Mouse (Mus musculus) hindbrain, embryonic 14.5 days (tissue): Measurements from ENCODE around the gene Gm20696. TPM values are rescaled to one million over a fixed set of nuclear protein-coding genes. Genes with fewer than 3 reads are reported as not detected.

ENCODE experiments used
- ATAC-seq: fragments of 200-750 bp; cut with Nextera tagmentation; 2 replicates; pipeline ENCODE4 v1.8.0; 2017; ENCODE audit warnings: moderate number of reproducible peaks, mild to moderate bottlenecking, moderate TSS enrichment, moderate library complexity; ENCODE audit not compliant: low FRiP score
- DNase-seq: peaks from one replicate; pipeline ENCODE4 v3.0.0-alpha.2; 2015; ENCODE audit warnings: low spot score
- H3K27ac ChIP-seq: fragments of 300-500 bp; sonication (generic); 2 replicates; pipeline ENCODE4 v1.5.1; 2014; ENCODE audit warnings: mild to moderate bottlenecking, moderate library complexity
- H3K27me3 ChIP-seq: fragments of 300-500 bp; sonication (generic); 2 replicates; pipeline ENCODE4 v1.6.1; 2014; ENCODE audit warnings: mild to moderate bottlenecking, low read length, mixed read lengths; ENCODE audit not compliant: control insufficient read depth, insufficient read depth
- H3K36me3 ChIP-seq: fragments of 300-500 bp; sonication (generic); replicated peaks from 2 replicates; pipeline ENCODE4 v1.6.1; 2014; ENCODE audit not compliant: control insufficient read depth, insufficient read depth
- H3K4me1 ChIP-seq: fragments of 300-500 bp; sonication (generic); replicated peaks from 2 replicates; pipeline ENCODE4 v1.6.1; 2014; ENCODE audit warnings: antibody characterized with exemption, low read length, mixed read lengths; ENCODE audit not compliant: control insufficient read depth, insufficient read depth
- H3K4me2 ChIP-seq: fragments of 300-500 bp; sonication (generic); replicated peaks from 2 replicates; pipeline ENCODE4 v1.6.1; 2014; ENCODE audit warnings: mild to moderate bottlenecking, moderate library complexity
- H3K4me3 ChIP-seq: fragments of 300-500 bp; sonication (generic); replicated peaks from 2 replicates; pipeline ENCODE4 v1.5.1; 2014; ENCODE audit warnings: mild to moderate bottlenecking, low read length
- H3K9ac ChIP-seq: fragments of 300-500 bp; sonication (generic); 2 replicates; pipeline ENCODE4 v1.6.1; 2014
- H3K9me3 ChIP-seq: fragments of 300-500 bp; sonication (generic); 2 replicates; pipeline ENCODE4 v1.6.1; 2016; ENCODE audit warnings: low read length; ENCODE audit not compliant: control insufficient read depth
- WGBS: fragments of 180-500 bp; shearing (Covaris S2); extraction: QIAGEN DNeasy Blood & Tissue Kit; methylation state at CpG from one replicate; pipeline ENCODE4 v1.1.7; 2014; 5-methylcytosine and 5-hydroxymethylcytosine counted together
- polyA plus RNA-seq: library from polyadenylated mRNA; unstranded; fragments of >200 nt; fragmentation: Nextera tagmentation; extraction: Ambion mirVana; gene quantifications from 2 replicates; pipeline ENCODE4 v1.2.1, GENCODE M21; 2014

The Gm20696 gene
- polyA plus RNA-seq, 1 experiment from 2014 or later: 2.6 TPM

- Histone ChIP-seq H3K27ac (no peak overlapping the region), H3K27me3 (no peaks in the 10 kb centered on the region), H3K4me2 (no peak overlapping the region), H3K9me3 (no peaks in the 10 kb centered on the region), H3K4me1 (peaks cover 5% of the 10 kb centered on the region; the same call in 1 of the 2 replicates), H3K9ac (no peak overlapping the region), H3K4me3 (no peak overlapping the region), H3K36me3 (no peaks in the 10 kb centered on the region; the same call in 1 of the 2 replicates)
- 82% methylated on average over 9 of the region's 9 CpGs for WGBS
- no peak for DNase-seq
- ATAC-seq: no peak
Observed at GRCm38 (mm10) chr6:99402941-99403340, 263.7 kb downstream of the Gm20696 start.

- H3K4me2 ChIP-seq: no peak overlapping the region
- H3K9me3 ChIP-seq: no peaks in the 10 kb centered on the region
- peaks cover 5% of the 10 kb centered on the region; the same call in 1 of the 2 replicates for H3K4me1 ChIP-seq
- no peaks in the 10 kb centered on the region; the same call in 1 of the 2 replicates for H3K36me3 ChIP-seq
- no peak for ATAC-seq
- H3K9ac ChIP-seq: no peak overlapping the region
- no peaks in the 10 kb centered on the region for H3K27me3 ChIP-seq
- no peak for DNase-seq
- no peak overlapping the region for H3K27ac ChIP-seq
- WGBS: 78% methylated on average over 3 of the region's 3 CpGs
- H3K4me3 ChIP-seq: no peak overlapping the region
Observed at GRCm38 (mm10) chr6:99402370-99402769, 264.2 kb downstream of the Gm20696 start.

GRCm38 (mm10) chr6:99401801-99402200 is 264.8 kb downstream of the Gm20696 start:
- ATAC-seq: no peak
- no peaks in the 10 kb centered on the region for H3K9me3 ChIP-seq
- 72% methylated on average over 6 of the region's 6 CpGs for WGBS
- H3K9ac ChIP-seq: no peak overlapping the region
- H3K4me3 ChIP-seq: no peak overlapping the region
- DNase-seq: no peak
- no peaks in the 10 kb centered on the region for H3K27me3 ChIP-seq
- H3K27ac ChIP-seq: no peak overlapping the region
- peaks cover 5% of the 10 kb centered on the region; the same call in 1 of the 2 replicates for H3K4me1 ChIP-seq
- no peaks in the 10 kb centered on the region; the same call in 1 of the 2 replicates for H3K36me3 ChIP-seq
- H3K4me2 ChIP-seq: no peak overlapping the region

DNA sequence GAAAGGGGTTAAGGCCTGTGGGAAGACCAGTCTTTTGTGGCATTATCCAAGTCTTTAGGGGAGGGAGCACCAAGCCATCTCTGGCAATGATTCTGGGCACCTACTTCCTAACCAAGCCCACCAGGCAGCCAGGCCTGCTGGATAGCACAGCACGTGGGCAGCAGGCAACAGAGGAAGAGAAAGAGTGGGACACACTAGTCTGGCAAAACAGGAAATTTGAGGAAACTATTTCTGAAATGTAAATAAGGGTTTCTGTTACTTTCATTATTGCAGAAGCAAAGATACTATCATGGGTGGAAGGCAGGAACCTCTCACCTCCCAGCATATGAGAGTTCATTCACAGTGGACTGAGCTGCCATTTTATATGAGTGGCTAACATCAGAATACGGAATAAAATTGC is 265.4 kb downstream of the Gm20696 start:
- Histone ChIP-seq H3K4me1 (peaks cover 5% of the 10 kb centered on the region; the same call in 1 of the 2 replicates), H3K27ac (no peak overlapping the region)

GRCm38 (mm10) chr6:99395745-99396144 is 270.9 kb downstream of the Gm20696 start:
- WGBS: 65% methylated on average over 12 of the region's 12 CpGs
- DNase-seq: no peak
- peak overlapping the region; percentile 20; the same call in 1 of the 2 replicates for H3K27ac ChIP-seq

More for the DNA sequence above, 265.4 kb downstream of the Gm20696 start:
- no peaks in the 10 kb centered on the region for H3K9me3 ChIP-seq
- ATAC-seq: no peak
- no peaks in the 10 kb centered on the region; the same call in 1 of the 2 replicates for H3K36me3 ChIP-seq
- H3K4me3 ChIP-seq: no peak overlapping the region
- 55% methylated on average over 2 of the region's 2 CpGs for WGBS
- H3K4me2 ChIP-seq: no peak overlapping the region
- H3K27me3 ChIP-seq: no peaks in the 10 kb centered on the region
- DNase-seq: no peak
- H3K9ac ChIP-seq: no peak overlapping the region

DNA sequence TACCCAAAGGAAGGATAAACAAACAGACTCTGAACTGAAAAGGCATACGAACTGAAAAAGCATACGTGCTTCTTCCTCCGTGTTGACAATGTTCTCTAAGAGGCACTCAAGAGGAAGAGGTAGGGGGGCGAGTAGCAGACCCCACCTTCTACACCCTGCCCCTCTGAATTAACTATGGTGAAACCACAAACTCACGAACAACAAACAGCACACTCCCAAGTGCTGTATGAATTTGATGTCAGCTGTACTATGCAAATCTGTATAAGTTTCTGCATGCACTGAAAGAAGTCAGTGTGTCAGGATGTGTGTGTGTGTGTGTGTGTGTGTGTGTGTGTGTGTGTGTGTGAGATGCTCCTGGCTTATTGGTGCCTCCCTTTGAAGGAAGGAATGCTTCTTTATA is 271.8 kb downstream of the Gm20696 start:
- DNase-seq: no peak
- H3K9ac ChIP-seq: no peak overlapping the region
- WGBS: 70% methylated on average over 5 of the region's 5 CpGs

More at GRCm38 (mm10) chr6:99395745-99396144, 270.9 kb downstream of the Gm20696 start:
- ATAC-seq: no peak
- 0 out of 2 replicates have a peak, but pooled peaks cover 6% of the 10 kb centered on the region for H3K4me1 ChIP-seq
- no peaks in the 10 kb centered on the region for H3K9me3 ChIP-seq
- no peaks in the 10 kb centered on the region; the same call in 1 of the 2 replicates for H3K36me3 ChIP-seq
- H3K4me2 ChIP-seq: no peak overlapping the region
- no peaks in the 10 kb centered on the region for H3K27me3 ChIP-seq
- no peak overlapping the region for H3K9ac ChIP-seq
- no peak overlapping the region for H3K4me3 ChIP-seq

GRCm38 (mm10) chr6:99392484-99392883 is 274.1 kb downstream of the Gm20696 start:
- WGBS: 93% methylated on average over 6 of the region's 6 CpGs
- Histone ChIP-seq H3K9me3 (no peaks in the 10 kb centered on the region), H3K27me3 (no peaks in the 10 kb centered on the region), H3K4me2 (no peak overlapping the region), H3K36me3 (no peaks in the 10 kb centered on the region), H3K4me1 (0 out of 2 replicates have a peak, but pooled peaks cover 6% of the 10 kb centered on the region), H3K27ac (no peak overlapping the region), H3K9ac (no peak overlapping the region), H3K4me3 (no peak overlapping the region)
- DNase-seq (no peak), ATAC-seq (no peak)

More for the DNA sequence above, 271.8 kb downstream of the Gm20696 start:
- Histone ChIP-seq H3K4me3 (no peak overlapping the region), H3K27ac (no peak overlapping the region), H3K36me3 (no peaks in the 10 kb centered on the region; the same call in 1 of the 2 replicates), H3K4me1 (0 out of 2 replicates have a peak, but pooled peaks cover 6% of the 10 kb centered on the region), H3K4me2 (no peak overlapping the region), H3K27me3 (no peaks in the 10 kb centered on the region), H3K9me3 (no peaks in the 10 kb centered on the region)
- no peak for ATAC-seq

DNA sequence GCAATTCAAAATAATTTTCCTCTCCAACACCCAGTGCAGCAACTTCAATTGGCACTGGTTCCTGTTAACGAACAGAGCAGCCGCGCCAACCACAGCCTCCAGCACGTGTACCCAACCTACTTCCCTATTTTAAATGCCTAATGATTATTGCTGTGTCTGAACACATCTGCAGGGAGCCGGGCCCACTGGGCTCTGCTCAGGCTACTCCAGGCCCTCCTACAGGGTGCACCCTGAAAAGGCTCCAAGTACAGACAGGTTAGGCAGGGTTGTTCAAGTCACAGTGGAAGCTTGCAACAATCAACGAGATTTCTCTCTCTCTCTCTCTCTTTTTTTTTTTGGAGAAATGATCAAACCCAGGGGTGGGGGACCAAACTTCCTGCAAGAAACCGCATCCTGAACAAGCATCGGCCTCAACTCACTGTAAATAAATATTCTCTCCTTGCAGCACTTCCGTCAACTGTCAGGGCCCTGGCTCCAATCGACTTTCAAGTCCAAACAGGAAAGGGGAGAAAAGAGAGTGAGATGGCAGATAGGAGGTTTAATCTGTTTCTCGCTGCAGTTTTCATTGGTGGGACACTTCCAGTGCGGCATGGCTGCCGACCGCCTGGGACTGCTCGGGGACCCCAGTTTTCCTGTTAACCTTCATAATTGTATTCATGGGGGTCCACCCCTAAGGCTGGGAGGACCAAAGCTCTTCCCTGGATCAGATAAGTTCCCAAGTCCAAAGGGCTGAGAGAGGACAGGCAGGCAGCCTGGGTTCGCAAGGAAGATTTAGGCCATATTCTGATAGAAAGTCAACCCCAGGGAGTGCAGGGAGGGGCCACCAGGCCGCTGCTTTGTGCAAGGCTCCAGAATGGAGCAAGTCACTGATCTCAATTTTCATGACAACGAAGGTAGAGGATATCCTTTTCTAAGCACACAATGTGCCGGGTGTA is 277.6 kb downstream of the Gm20696 start:
- no peak overlapping the region for H3K4me2 ChIP-seq
- H3K9me3 ChIP-seq: no peaks in the 10 kb centered on the region
- no peak for ATAC-seq
- no peaks in the 10 kb centered on the region for H3K27me3 ChIP-seq
- H3K4me1 ChIP-seq: no peaks in the 10 kb centered on the region
- no peak overlapping the region for H3K4me3 ChIP-seq
- H3K9ac ChIP-seq: no peak overlapping the region
- no peak for DNase-seq
- 74% methylated on average over 19 of the region's 19 CpGs for WGBS
- H3K27ac ChIP-seq: no peak overlapping the region; the same call in 1 of the 2 replicates
- no peaks in the 10 kb centered on the region for H3K36me3 ChIP-seq

DNA sequence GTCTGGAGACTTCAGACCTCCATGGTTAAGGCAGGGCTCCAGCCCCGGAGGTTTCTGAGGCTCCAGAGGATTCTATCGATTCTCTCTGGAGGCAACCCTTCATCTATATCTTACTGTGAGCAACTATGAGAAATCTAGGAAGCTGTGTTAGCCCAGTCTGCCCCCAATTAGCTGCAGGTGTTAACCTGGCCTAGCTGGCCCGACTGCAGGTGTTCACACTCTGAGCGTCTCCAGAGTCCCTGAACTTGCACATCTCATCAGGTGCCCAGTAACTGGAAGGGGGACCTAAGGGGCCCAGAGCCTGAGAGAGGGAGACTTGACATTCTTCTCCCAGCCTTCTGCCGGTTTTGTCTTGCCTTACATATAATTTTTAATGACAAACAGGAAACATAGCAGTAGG is 278.6 kb downstream of the Gm20696 start:
- WGBS: 91% methylated on average over 5 of the region's 5 CpGs
- H3K36me3 ChIP-seq: no peaks in the 10 kb centered on the region
- no peaks in the 10 kb centered on the region for H3K9me3 ChIP-seq
- H3K4me2 ChIP-seq: no peak overlapping the region
- ATAC-seq: no peak
- no peak for DNase-seq
- H3K27me3 ChIP-seq: no peaks in the 10 kb centered on the region
- no peaks in the 10 kb centered on the region for H3K4me1 ChIP-seq
- H3K27ac ChIP-seq: no peak overlapping the region
- no peak overlapping the region for H3K4me3 ChIP-seq
- H3K9ac ChIP-seq: no peak overlapping the region
